Mouse (Mus musculus) forebrain, embryonic 16.5 days (tissue): Measurements from ENCODE around the gene Ptar1. TPM values are rescaled to one million over a fixed set of nuclear protein-coding genes. Genes with fewer than 3 reads are reported as not detected.
"Not testable (repeated sequence)": the region's sequence is repeated elsewhere in the genome, so short reads cannot be mapped to it uniquely, and the experiment has no call there.

Source experiments
- ATAC-seq: fragments of 200-750 bp; cut with Nextera tagmentation; 2 replicates; pipeline ENCODE4 v1.8.0; 2017; ENCODE audit warnings: mild to moderate bottlenecking, moderate library complexity
- H3K27ac ChIP-seq: fragments of 300-500 bp; sonication (generic); 2 replicates; pipeline ENCODE4 v1.5.1; 2014; ENCODE audit warnings: low read length, control low read depth
- H3K27me3 ChIP-seq: fragments of 300-500 bp; sonication (generic); replicated peaks from 2 replicates; pipeline ENCODE4 v1.6.1; 2014; ENCODE audit warnings: low read length; ENCODE audit not compliant: control insufficient read depth, insufficient read depth
- H3K36me3 ChIP-seq: fragments of 300-500 bp; sonication (generic); 2 replicates; pipeline ENCODE4 v1.6.1; 2014; ENCODE audit not compliant: control insufficient read depth, insufficient read depth
- H3K4me1 ChIP-seq: fragments of 300-500 bp; sonication (generic); replicated peaks from 2 replicates; pipeline ENCODE4 v1.6.1; 2014; ENCODE audit warnings: low read length; ENCODE audit not compliant: control insufficient read depth, insufficient read depth
- H3K4me2 ChIP-seq: fragments of 300-500 bp; sonication (generic); 2 replicates; pipeline ENCODE4 v1.6.1; 2014; ENCODE audit warnings: mild to moderate bottlenecking, low read length, control low read depth
- H3K4me3 ChIP-seq: fragments of 300-500 bp; sonication (generic); replicated peaks from 2 replicates; pipeline ENCODE4 v1.5.1; 2014; ENCODE audit warnings: mild to moderate bottlenecking, low read length, control low read depth
- H3K9ac ChIP-seq: fragments of 300-500 bp; sonication (generic); replicated peaks from 2 replicates; pipeline ENCODE4 v1.6.1; 2014; ENCODE audit warnings: low read depth, low read length, control low read depth
- H3K9me3 ChIP-seq: fragments of 300-500 bp; sonication (generic); 2 replicates; pipeline ENCODE4 v1.6.1; 2016; ENCODE audit warnings: low read length; ENCODE audit not compliant: control insufficient read depth
- WGBS: fragments of 180-500 bp; shearing (Covaris S2); extraction: QIAGEN DNeasy Blood & Tissue Kit; methylation state at CpG from one replicate; pipeline ENCODE4 v1.1.7; 2014; 5-methylcytosine and 5-hydroxymethylcytosine counted together
- polyA plus RNA-seq: library from polyadenylated mRNA; unstranded; fragments of >200 nt; fragmentation: Nextera tagmentation; extraction: Ambion mirVana; gene quantifications from 2 replicates; pipeline ENCODE4 v1.2.1, GENCODE M21; 2015

Gene Ptar1
- polyA plus RNA-seq, 1 experiment from 2014 or later, result 3.0 TPM

DNA sequence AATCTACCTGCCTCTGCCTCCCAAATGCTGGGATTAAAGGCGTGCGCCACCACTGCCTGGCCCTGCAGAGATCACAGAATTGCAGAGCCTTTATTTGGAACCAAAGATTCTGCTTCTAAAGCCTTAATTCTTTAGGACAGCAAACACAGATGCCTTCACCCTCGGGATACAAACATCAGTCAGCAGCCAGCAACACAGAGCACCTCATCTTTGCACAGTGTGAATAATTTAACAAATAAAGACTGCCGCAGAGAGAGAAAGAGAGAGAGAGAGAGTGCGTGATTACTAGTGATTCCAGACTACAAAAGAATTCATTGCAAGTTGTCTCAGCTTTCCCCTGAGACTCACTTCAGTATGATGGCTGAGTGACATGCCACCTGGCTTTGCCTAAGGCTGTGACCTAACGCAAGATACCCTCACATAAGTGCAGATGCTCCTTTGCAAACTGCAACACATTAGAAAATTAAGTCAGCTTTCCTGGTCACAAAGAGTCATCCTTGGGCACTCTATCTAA, 19.0 kb upstream of the Ptar1 start:
- no peak overlapping the region for H3K4me2 ChIP-seq
- peak; percentile 57; the same call in 1 of the 2 replicates for ATAC-seq
- no peak overlapping the region for H3K27ac ChIP-seq

DNA sequence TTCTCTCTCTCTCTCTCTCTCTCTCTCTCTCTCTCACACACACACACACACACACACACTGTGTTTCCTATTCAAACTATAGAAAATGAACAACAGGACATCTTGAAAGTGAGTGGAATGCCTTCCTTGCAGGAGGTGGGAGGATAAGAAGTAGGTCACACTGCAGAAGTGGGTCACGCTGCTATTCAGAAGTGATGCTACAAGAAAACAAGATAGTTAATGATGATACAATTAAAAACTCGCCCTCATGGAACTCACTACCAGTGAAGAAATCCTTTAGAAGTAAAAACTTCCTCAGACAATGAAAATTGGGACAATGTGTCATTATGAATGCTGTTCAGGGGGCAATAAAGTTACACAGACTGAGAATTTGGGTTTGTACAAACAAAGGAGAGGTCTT, 14.2 kb upstream of the Ptar1 start:
- Histone ChIP-seq H3K36me3 (no peaks in the 10 kb centered on the region), H3K4me3 (no peak overlapping the region), H3K27me3 (no peaks in the 10 kb centered on the region), H3K4me1 (0 out of 2 replicates have a peak, but pooled peaks cover 3% of the 10 kb centered on the region), H3K9ac (no peak overlapping the region), H3K9me3 (peaks cover 4% of the 10 kb centered on the region; the same call in 1 of the 2 replicates), H3K27ac (no peak overlapping the region), H3K4me2 (no peak overlapping the region)
- no peak for ATAC-seq
- 63% methylated on average over 2 of the region's 2 CpGs for WGBS

More for the DNA sequence above, 19.0 kb upstream of the Ptar1 start:
- Histone ChIP-seq H3K36me3 (no peaks in the 10 kb centered on the region), H3K27me3 (no peaks in the 10 kb centered on the region), H3K4me3 (no peak overlapping the region), H3K9me3 (no peaks in the 10 kb centered on the region), H3K4me1 (0 out of 2 replicates have a peak, but pooled peaks cover 3% of the 10 kb centered on the region), H3K9ac (no peak overlapping the region)
- WGBS, result 51% methylated on average over 6 of the region's 6 CpGs

DNA sequence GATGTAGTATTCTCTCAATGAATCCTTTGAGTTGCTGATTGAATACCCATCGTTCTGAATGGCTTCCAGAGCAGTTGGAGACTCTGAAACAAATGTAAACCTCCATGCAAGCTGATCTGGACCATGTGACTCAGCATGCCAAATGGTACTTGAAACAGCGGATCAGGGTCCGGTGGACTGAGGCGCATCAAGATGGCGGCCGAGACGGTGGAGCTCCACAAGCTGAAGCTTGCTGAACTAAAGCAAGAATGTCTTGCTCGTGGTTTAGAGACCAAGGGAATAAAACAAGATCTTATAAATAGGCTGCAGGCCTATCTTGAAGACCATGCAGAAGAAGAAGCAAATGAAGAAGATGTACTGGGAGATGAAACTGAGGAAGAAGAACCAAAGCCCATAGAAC, 11.6 kb upstream of the Ptar1 start:
- H3K4me3 ChIP-seq, H3K9ac ChIP-seq, H3K9me3 ChIP-seq, H3K4me2 ChIP-seq, H3K27me3 ChIP-seq, H3K27ac ChIP-seq, H3K36me3 ChIP-seq, ATAC-seq, H3K4me1 ChIP-seq: not testable (repeated sequence)
- 93% methylated on average over 8 of the region's 8 CpGs for WGBS

DNA sequence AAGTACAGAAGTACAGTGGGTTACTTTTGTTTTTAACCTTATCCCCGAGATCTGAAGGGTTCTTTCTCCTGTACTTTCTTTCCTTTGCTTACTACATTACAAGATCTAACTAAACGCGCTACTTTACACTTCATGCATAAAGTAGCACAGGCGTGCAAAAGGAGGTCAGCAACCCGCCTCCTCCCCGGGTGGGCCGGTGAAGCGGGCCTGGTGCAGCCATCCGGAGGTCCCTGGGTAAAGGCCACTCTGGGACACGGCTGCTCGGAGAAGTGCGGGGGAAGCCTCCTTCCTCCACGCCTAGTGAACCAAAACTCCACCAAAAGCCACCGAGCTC, 300 bp upstream of the Ptar1 start:
- Histone ChIP-seq H3K9me3 (no peaks in the 10 kb centered on the region), H3K4me2 (peak overlapping the region; percentile 87), H3K36me3 (no peaks in the 10 kb centered on the region), H3K4me1 (peaks cover 6% of the 10 kb centered on the region; the same call in 1 of the 2 replicates), H3K27me3 (no peaks in the 10 kb centered on the region), H3K27ac (peak overlapping the region; percentile 90), H3K4me3 (peak overlapping the region; percentile 90), H3K9ac (peak overlapping the region; percentile 94)
- ATAC-seq, result no peak; the same call in 1 of the 2 replicates
- under 1% methylated on average over 14 of the region's 14 CpGs for WGBS

DNA sequence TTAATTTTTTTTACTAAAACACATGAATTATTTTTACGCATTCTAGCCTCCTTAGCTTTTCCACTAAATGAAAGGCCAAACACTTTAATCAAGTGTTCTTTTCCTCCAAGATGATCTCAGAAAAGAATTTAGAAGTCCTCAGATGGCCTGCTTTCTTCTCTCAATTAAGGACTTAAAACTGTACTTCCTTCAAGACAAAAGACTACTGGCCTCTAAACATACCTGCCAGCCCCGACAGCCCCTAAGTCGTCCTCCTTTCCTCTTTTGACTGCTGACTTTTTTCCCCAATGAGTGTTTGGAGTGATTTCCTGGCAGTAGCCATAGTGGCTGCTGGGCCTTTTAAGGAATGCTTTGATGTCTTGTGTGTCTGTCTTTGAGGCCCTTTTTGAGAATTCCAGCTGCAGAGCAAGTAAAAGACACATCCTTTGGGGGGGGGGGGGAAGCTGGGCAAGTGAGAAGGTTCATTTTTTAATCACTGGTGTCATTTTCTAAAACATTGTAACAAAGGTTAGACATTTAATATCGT, 1.3 kb downstream of the Ptar1 start:
- no peak for ATAC-seq
- no peaks in the 10 kb centered on the region for H3K9me3 ChIP-seq
- peak overlapping the region; percentile 47 for H3K4me2 ChIP-seq
- H3K27me3 ChIP-seq, result no peaks in the 10 kb centered on the region
- no peak overlapping the region for H3K27ac ChIP-seq
- H3K4me3 ChIP-seq, result peak overlapping the region; percentile 25
- no peaks in the 10 kb centered on the region for H3K36me3 ChIP-seq
- no peak overlapping the region for H3K9ac ChIP-seq
- peaks cover 6% of the 10 kb centered on the region; the same call in 1 of the 2 replicates for H3K4me1 ChIP-seq
- WGBS, result 8% methylated on average over 4 of the region's 4 CpGs

DNA sequence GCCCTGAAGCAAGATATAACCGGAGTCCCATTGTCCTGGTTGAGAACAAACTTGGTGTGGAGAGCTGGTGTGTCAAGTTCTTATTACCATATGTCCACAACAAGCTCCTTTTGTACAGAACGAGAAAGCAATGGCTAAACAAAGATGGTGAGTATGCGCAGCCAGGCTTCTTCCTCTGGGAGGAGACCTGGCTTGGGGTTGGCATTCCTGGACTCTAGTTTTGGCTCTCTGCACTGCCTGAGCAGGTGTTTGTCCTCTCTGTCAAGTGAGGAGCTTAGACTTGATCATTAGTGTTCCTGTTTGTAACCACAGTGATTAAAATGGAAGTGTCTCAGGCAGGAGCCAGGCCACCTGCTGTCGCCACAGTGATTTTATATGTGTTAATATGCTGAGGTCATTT, 7.1 kb downstream of the Ptar1 start:
- ATAC-seq, result peak; percentile 72
- H3K9me3 ChIP-seq, result no peaks in the 10 kb centered on the region
- peaks cover 6% of the 10 kb centered on the region; the same call in 1 of the 2 replicates for H3K4me1 ChIP-seq
- 35% methylated on average over 4 of the region's 4 CpGs for WGBS
- H3K27ac ChIP-seq, result no peak overlapping the region
- peaks cover 6% of the 10 kb centered on the region for H3K36me3 ChIP-seq
- H3K9ac ChIP-seq, result no peak overlapping the region
- H3K27me3 ChIP-seq, result no peaks in the 10 kb centered on the region
- H3K4me3 ChIP-seq, result no peak overlapping the region
- H3K4me2 ChIP-seq, result no peak overlapping the region

DNA sequence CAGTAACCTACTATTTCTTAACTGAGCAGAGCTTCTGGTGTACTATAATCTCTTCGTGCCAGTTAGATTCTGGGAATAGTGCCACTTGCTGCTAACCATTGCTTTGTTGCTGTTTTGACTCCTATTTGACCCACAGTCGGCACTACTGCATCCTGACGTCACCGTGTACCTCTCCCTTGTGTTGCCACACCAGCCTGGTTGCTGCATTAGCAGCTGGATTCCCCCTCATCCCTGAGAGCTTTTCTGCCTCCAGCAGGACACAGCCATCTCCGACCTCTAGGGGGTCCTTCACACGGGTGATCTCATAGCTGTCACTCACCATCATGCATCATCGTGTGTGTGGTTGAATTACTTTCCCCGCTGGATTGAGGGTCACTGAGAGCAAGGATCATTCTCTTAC, 10.6 kb downstream of the Ptar1 start:
- no peaks in the 10 kb centered on the region for H3K9me3 ChIP-seq
- peaks cover 6% of the 10 kb centered on the region for H3K36me3 ChIP-seq
- H3K27me3 ChIP-seq, result no peaks in the 10 kb centered on the region
- no peak overlapping the region for H3K27ac ChIP-seq
- no peak overlapping the region for H3K4me3 ChIP-seq
- peaks cover 4% of the 10 kb centered on the region; the same call in 1 of the 2 replicates for H3K4me1 ChIP-seq
- ATAC-seq, result no peak
- no peak overlapping the region for H3K9ac ChIP-seq
- no peak overlapping the region for H3K4me2 ChIP-seq
- WGBS, result 74% methylated on average over 8 of the region's 8 CpGs

DNA sequence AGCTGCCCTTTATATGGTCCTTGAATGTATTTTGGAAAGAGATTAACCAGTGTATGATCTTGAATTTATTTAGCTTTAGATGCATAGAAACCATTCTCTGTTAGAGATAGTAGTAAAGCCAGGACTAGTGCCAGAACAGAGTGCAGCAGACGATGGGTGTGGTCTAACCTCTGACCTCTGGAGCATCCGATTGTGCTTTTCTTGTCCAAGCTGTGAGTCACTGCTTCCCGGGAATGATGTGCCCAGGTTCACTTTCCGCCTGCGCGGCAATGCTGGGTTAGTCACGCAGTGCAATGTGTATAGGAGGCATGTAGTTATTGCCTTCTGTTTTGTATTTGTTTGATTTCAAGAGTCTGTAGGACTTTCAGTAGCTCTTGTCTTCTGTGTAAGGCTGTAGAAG, 11.1 kb downstream of the Ptar1 start:
- Histone ChIP-seq H3K9me3 (no peaks in the 10 kb centered on the region), H3K36me3 (peaks cover 6% of the 10 kb centered on the region)
- 88% methylated on average over 7 of the region's 7 CpGs for WGBS

DNA sequence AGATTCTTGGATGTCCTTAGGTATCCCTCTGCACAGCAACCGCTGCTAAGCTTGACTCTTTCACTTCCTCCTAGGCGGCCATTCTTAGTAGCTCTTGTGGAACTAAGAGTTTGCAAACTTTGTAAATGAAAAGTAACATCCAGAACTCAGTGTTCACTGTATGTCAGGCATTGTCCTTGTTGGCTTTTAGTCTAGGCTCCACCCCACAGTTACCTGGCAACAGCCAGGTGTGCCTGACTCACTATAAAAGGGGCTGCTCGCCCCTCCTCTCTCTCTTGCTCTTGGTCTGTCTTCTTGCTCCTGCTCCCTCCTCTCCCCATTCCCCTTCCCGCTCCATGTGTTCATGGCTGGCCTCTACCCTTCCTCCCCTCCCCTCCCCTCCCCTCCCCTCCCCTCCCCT, 11.9 kb downstream of the Ptar1 start:
- Histone ChIP-seq H3K9ac (no peak overlapping the region), H3K4me3 (no peak overlapping the region), H3K4me2 (no peak overlapping the region), H3K36me3 (peaks cover 6% of the 10 kb centered on the region), H3K27me3 (no peaks in the 10 kb centered on the region), H3K9me3 (no peaks in the 10 kb centered on the region), H3K27ac (no peak overlapping the region), H3K4me1 (peaks cover 4% of the 10 kb centered on the region; the same call in 1 of the 2 replicates)
- WGBS, result 87% methylated on average over 4 of the region's 4 CpGs
- no peak for ATAC-seq

More for the DNA sequence above, 11.1 kb downstream of the Ptar1 start:
- Histone ChIP-seq H3K27ac (no peak overlapping the region), H3K27me3 (no peaks in the 10 kb centered on the region), H3K4me2 (no peak overlapping the region), H3K9ac (no peak overlapping the region), H3K4me3 (no peak overlapping the region), H3K4me1 (peaks cover 4% of the 10 kb centered on the region; the same call in 1 of the 2 replicates)
- no peak for ATAC-seq
